Mouse (Mus musculus) CH12.LX (cell line): Measurements from ENCODE around the gene Nop14. TPM values are rescaled to one million over a fixed set of nuclear protein-coding genes. Genes with fewer than 3 reads are reported as not detected.

ENCODE experiments used
- DNase-seq: peaks from one replicate; pipeline ENCODE4 v3.0.0-alpha.2; 2013; ENCODE audit errors: extremely low read depth
- H3K27ac ChIP-seq: 2 replicates; pipeline ENCODE4 v1.5.1; 2012; ENCODE audit warnings: low read depth, mild to moderate bottlenecking, control low read depth, moderate library complexity; ENCODE audit not compliant: insufficient read depth
- H3K27me3 ChIP-seq: replicated peaks from 2 replicates; pipeline ENCODE3; 2012; ENCODE audit warnings: inconsistent platforms
- H3K36me3 ChIP-seq, 2 experiments: replicated peaks in 1 of 2; 2 replicates each; pipeline versions ENCODE3 to v1.6.1; 2012; ENCODE audit warnings: inconsistent platforms in 1 of 2, low read length in 1 of 2, mild to moderate bottlenecking in 1 of 2, mixed read lengths in 1 of 2, moderate library complexity in 1 of 2; ENCODE audit not compliant: control insufficient read depth in 1 of 2, insufficient read depth in 1 of 2
- H3K4me1 ChIP-seq, 2 experiments: 2 replicates each; pipeline ENCODE4 v1.6.1; 2012; ENCODE audit warnings: inconsistent platforms in 1 of 2, moderate library complexity in 1 of 2; ENCODE audit not compliant: insufficient read depth in 2 of 2, control insufficient read depth in 1 of 2
- H3K4me2 ChIP-seq: 2 replicates; pipeline ENCODE4 v1.6.1; 2012; ENCODE audit warnings: low read depth, mild to moderate bottlenecking, control low read depth; ENCODE audit not compliant: poor library complexity, insufficient read depth, severe bottlenecking
- H3K4me3 ChIP-seq, 3 experiments: fragments of 150-350 bp in 1 of 3; sonication (generic) in 1 of 3; replicated peaks in 1 of 3; 2 replicates each; pipeline versions ENCODE3 to v1.5.1; 2011 to 2012; ENCODE audit warnings: low read depth in 2 of 3, low read length in 2 of 3, mild to moderate bottlenecking in 2 of 3, moderate library complexity in 2 of 3, control low read depth in 1 of 3, improper control_type of control experiment in 1 of 3, inconsistent platforms in 1 of 3, mixed read lengths in 1 of 3; ENCODE audit not compliant: poor library complexity in 1 of 3
- H3K79me2 ChIP-seq: replicated peaks from 2 replicates; pipeline ENCODE4 v1.6.1; 2012; ENCODE audit warnings: mild to moderate bottlenecking, moderate library complexity; ENCODE audit not compliant: control insufficient read depth, poor library complexity, insufficient read depth, severe bottlenecking; ENCODE audit errors: extremely low read depth
- H3K9ac ChIP-seq: 2 replicates; pipeline ENCODE4 v1.6.1; 2012; ENCODE audit warnings: low read depth, mild to moderate bottlenecking, control low read depth, moderate library complexity; ENCODE audit not compliant: insufficient read depth
- H3K9me3 ChIP-seq: replicated peaks from 2 replicates; pipeline ENCODE3; 2012; ENCODE audit warnings: low read length, inconsistent platforms, mixed read lengths
- CHD1 ChIP-seq: IDR thresholded peaks from 2 replicates; pipeline ENCODE4 v1.6.1; 2012; ENCODE audit warnings: low read depth, low read length, improper control_type of control experiment, inconsistent platforms
- HCFC1 ChIP-seq: IDR thresholded peaks from 2 replicates; pipeline ENCODE4 v1.6.1; 2012; ENCODE audit warnings: low read depth, mild to moderate bottlenecking, inconsistent platforms, low read length, improper control_type of control experiment
- MAFK ChIP-seq: IDR thresholded peaks from 2 replicates; pipeline ENCODE4 v1.6.1; 2011; ENCODE audit warnings: low read length, improper control_type of control experiment; ENCODE audit not compliant: insufficient replicate concordance
- MAZ ChIP-seq: IDR thresholded peaks from 2 replicates; pipeline ENCODE4 v1.6.1; 2012; ENCODE audit warnings: low read depth, mild to moderate bottlenecking, inconsistent platforms, low read length, improper control_type of control experiment, moderate library complexity
- MXI1 ChIP-seq: IDR thresholded peaks from 2 replicates; pipeline ENCODE4 v1.6.1; 2011; ENCODE audit warnings: mild to moderate bottlenecking, low read depth, low read length, improper control_type of control experiment
- MYC ChIP-seq: IDR thresholded peaks from 2 replicates; pipeline ENCODE4 v1.6.1; 2011; ENCODE audit warnings: low read depth, mild to moderate bottlenecking, improper control_type of control experiment, low read length
- RCOR1 ChIP-seq: conservative IDR thresholded peaks from 2 replicates; pipeline ENCODE4 v1.6.1; 2012; ENCODE audit warnings: low read depth, mild to moderate bottlenecking, inconsistent platforms, low read length, improper control_type of control experiment
- SIN3A ChIP-seq: IDR thresholded peaks from 2 replicates; pipeline ENCODE4 v1.6.1; 2012; ENCODE audit warnings: low read length, improper control_type of control experiment, inconsistent platforms
- TCF12 ChIP-seq: IDR thresholded peaks from 2 replicates; pipeline ENCODE4 v1.6.1; 2014; ENCODE audit warnings: low read depth, mild to moderate bottlenecking, inconsistent platforms, low read length, improper control_type of control experiment
- ZNF384 ChIP-seq: IDR thresholded peaks from 2 replicates; pipeline ENCODE4 v1.6.1; 2012; ENCODE audit warnings: low read depth, low read length, improper control_type of control experiment, inconsistent platforms
- dilution Hi-C: fragments of 300-500 bp; cut with MboI; formaldehyde crosslinking; loops from 2 replicates; pipeline ENCODE4 v1.14.3; 2020; ENCODE audit warnings: low sequenced_read_pairs; ENCODE audit not compliant: extremely low pct_unique_long_range_greater_than_20kb, extremely low pct_ligation_motif_present
- in situ Hi-C: fragments of 300-500 bp; cut with MboI; formaldehyde crosslinking; loops from 3 replicates; pipeline ENCODE4 v1.14.3; 2019; ENCODE audit warnings: low sequenced_read_pairs, low pct_ligation_motif_present, low pct_unique_long_range_greater_than_20kb, mixed read lengths
- polyA plus RNA-seq: library from polyadenylated mRNA; unstranded; fragments of >175 nt; gene quantifications from 2 replicates; pipeline ENCODE4 v1.2.1, GENCODE M21; 2012; ENCODE audit warnings: low read depth; ENCODE audit not compliant: insufficient read length
- total RNA-seq, 2 experiments: library from RNA; depleted of rRNA; stranded (reverse); fragments of 300-350 nt in 1 of 2; fragments of >200 nt in 1 of 2; gene quantifications; 2 replicates each; pipeline ENCODE4 v1.2.3; 2012 to 2014

Gene Nop14
- total and polyA plus RNA-seq, 3 experiments, result 36.6 to 101 (median 46.1) TPM

- Histone ChIP-seq H3K27me3 (no peaks in the 10 kb centered on the region), H3K4me2 (no peak overlapping the region), H3K27ac (no peak overlapping the region), H3K9ac (no peak overlapping the region), H3K4me3 (no peak overlapping the region), H3K9me3 (no peaks in the 10 kb centered on the region), H3K4me1 (peaks cover 7 to 26% of the 10 kb centered on the region in 2 experiments; a peak in 3 of 4 replicates), H3K79me2 (0 out of 2 replicates have a peak, but pooled peaks cover 9% of the 10 kb centered on the region), H3K36me3 (peaks cover 45 to 80% of the 10 kb centered on the region in 2 experiments)
- in situ Hi-C loops, result no loop called here
- DNase-seq, result no peak
- TF ChIP-seq ZNF384 (no peak), RCOR1 (no peak)
- dilution Hi-C loops, result no loop called here
These were observed 26.3 kb downstream of the Nop14 start for GRCm38 (mm10) chr5:34633641-34634040.

- Histone ChIP-seq H3K4me2 (no peak overlapping the region), H3K9ac (no peak overlapping the region), H3K79me2 (0 out of 2 replicates have a peak, but pooled peaks cover 9% of the 10 kb centered on the region), H3K4me3 (no peak overlapping the region), H3K27ac (no peak overlapping the region), H3K36me3 (peaks cover 43 to 80% of the 10 kb centered on the region in 2 experiments), H3K4me1 (peaks cover 7 to 26% of the 10 kb centered on the region in 2 experiments; a peak in 3 of 4 replicates), H3K27me3 (no peaks in the 10 kb centered on the region), H3K9me3 (no peaks in the 10 kb centered on the region)
- TF ChIP-seq MXI1 (no peak), CHD1 (no peak), RCOR1 (no peak), ZNF384 (no peak), MAZ (no peak), MYC (no peak), HCFC1 (no peak), SIN3A (no peak)
- dilution Hi-C loops (no loop called here), in situ Hi-C loops (no loop called here)
- no peak for DNase-seq
These were observed 27.0 kb downstream of the Nop14 start for GRCm38 (mm10) chr5:34632996-34633395.

- no peaks in the 10 kb centered on the region for H3K79me2 ChIP-seq
- TF ChIP-seq TCF12 (no peak), MAFK (peak; percentile 58; the same call in 1 of the 2 replicates)
- dilution Hi-C loops, result no loop called here
- no peaks in the 10 kb centered on the region for H3K27me3 ChIP-seq
- in situ Hi-C loops, result no loop called here
- no peak overlapping the region for H3K4me2 ChIP-seq
- DNase-seq, result no peak
- H3K4me1 ChIP-seq, result no peaks in the 10 kb centered on the region
- H3K9me3 ChIP-seq, result no peaks in the 10 kb centered on the region
- H3K4me3 ChIP-seq, result no peak overlapping the region
- peaks cover 28 to 68% of the 10 kb centered on the region in 2 experiments for H3K36me3 ChIP-seq
- H3K9ac ChIP-seq, result no peak overlapping the region
- H3K27ac ChIP-seq, result no peak overlapping the region
These were observed 50.0 kb downstream of the Nop14 start for GRCm38 (mm10) chr5:34609966-34610365.
